Mouse (Mus musculus): ENCODE measurements at regions not wholly inside any gene's neighbourhood (a gene's known extent, or its start where the extent isn't known, plus 50 kb on each side); places are given as distances from the start of the nearest gene placed in this dataset.
"Not testable (repeated sequence)": the region's sequence is repeated elsewhere in the genome, so short reads cannot be mapped to it uniquely, and the experiment has no call there.

GRCm38 (mm10) chr5:52016992-52017391 is 173.3 kb downstream of the Dhx15 start:
- no peak for DNase-seq (ENCODE audit: inconsistent age in 2 of 2, low spot score in 1 of 2)

GRCm38 (mm10) chr5:52015786-52016185 is 174.5 kb downstream of the Dhx15 start:
- no peak for DNase-seq (ENCODE audit: inconsistent age in 2 of 2, low spot score in 1 of 2)

- no peak for DNase-seq (ENCODE audit: inconsistent age in 2 of 2, low spot score in 1 of 2)
Observed at GRCm38 (mm10) chr5:52010426-52010825, 179.9 kb downstream of the Dhx15 start.

GRCm38 (mm10) chr5:52008942-52009341 is 181.4 kb downstream of the Dhx15 start:
- DNase-seq (ENCODE audit: inconsistent age in 2 of 2, low spot score in 1 of 2), result no peak

- no peak for DNase-seq (ENCODE audit: inconsistent age in 2 of 2, low spot score in 1 of 2)
Observed at GRCm38 (mm10) chr5:52006843-52007242, 183.5 kb downstream of the Dhx15 start.

- DNase-seq (ENCODE audit: inconsistent age in 2 of 2, low spot score in 1 of 2), result no peak
Observed at GRCm38 (mm10) chr5:51990847-51991610, 199.3 kb downstream of the Dhx15 start.

- DNase-seq (ENCODE audit: inconsistent age in 2 of 2, low spot score in 1 of 2), result no peak
Observed at GRCm38 (mm10) chr5:51989396-51989795, 200.9 kb downstream of the Dhx15 start.

GRCm38 (mm10) chr5:51988913-51989312 is 201.4 kb downstream of the Dhx15 start:
- DNase-seq (ENCODE audit: inconsistent age in 2 of 2, low spot score in 1 of 2), result no peak

GRCm38 (mm10) chr5:51984966-51985365 is 205.3 kb downstream of the Dhx15 start:
- no peak for DNase-seq (ENCODE audit: inconsistent age in 2 of 2, low spot score in 1 of 2)

- no peak for DNase-seq (ENCODE audit: inconsistent age in 2 of 2, low spot score in 1 of 2)
Observed at GRCm38 (mm10) chr5:51982780-51983179, 207.5 kb downstream of the Dhx15 start.

GRCm38 (mm10) chr5:51980901-51981300 is 209.4 kb downstream of the Dhx15 start:
- no peak for DNase-seq (ENCODE audit: inconsistent age in 2 of 2, low spot score in 1 of 2)

- no peak for DNase-seq (ENCODE audit: inconsistent age in 2 of 2, low spot score in 1 of 2)
Observed at GRCm38 (mm10) chr5:51952499-51952898, 237.8 kb downstream of the Dhx15 start.

- no peak for DNase-seq (ENCODE audit: inconsistent age in 2 of 2, low spot score in 1 of 2)
Observed at GRCm38 (mm10) chr5:51949996-51950395, 240.3 kb downstream of the Dhx15 start.

- no peak for DNase-seq (ENCODE audit: inconsistent age in 2 of 2, low spot score in 1 of 2)
Observed at GRCm38 (mm10) chr5:51946062-51946461, 244.3 kb downstream of the Dhx15 start.

- not testable (repeated sequence) for DNase-seq (ENCODE audit: inconsistent age in 2 of 2, low spot score in 1 of 2)
Observed at GRCm38 (mm10) chr5:51941925-51942291, 248.4 kb downstream of the Dhx15 start.

GRCm38 (mm10) chr5:51941255-51941924 is 248.9 kb downstream of the Dhx15 start:
- DNase-seq (ENCODE audit: inconsistent age in 2 of 2, low spot score in 1 of 2), result no peak

GRCm38 (mm10) chr5:51938845-51939244 is 251.5 kb downstream of the Dhx15 start:
- no peak for DNase-seq (ENCODE audit: inconsistent age in 2 of 2, low spot score in 1 of 2)

- no peak for DNase-seq (ENCODE audit: inconsistent age in 2 of 2, low spot score in 1 of 2)
Observed at GRCm38 (mm10) chr5:51937320-51937719, 253.0 kb downstream of the Dhx15 start.

GRCm38 (mm10) chr5:51935391-51936354 is 254.6 kb downstream of the Dhx15 start:
- DNase-seq (ENCODE audit: inconsistent age in 2 of 2, low spot score in 1 of 2), result no peak

- no peak for DNase-seq (ENCODE audit: inconsistent age in 2 of 2, low spot score in 1 of 2)
Observed at GRCm38 (mm10) chr5:51934910-51935309, 255.4 kb downstream of the Dhx15 start.

- no peak for DNase-seq (ENCODE audit: inconsistent age in 2 of 2, low spot score in 1 of 2)
Observed at GRCm38 (mm10) chr5:51933331-51933730, 257.0 kb downstream of the Dhx15 start.
